Mouse (Mus musculus): Measurements from ENCODE around the gene Tmem109. TPM values are rescaled to one million over a fixed set of nuclear protein-coding genes. Genes with fewer than 3 reads are reported as not detected.
A peak's percentile ranks its signal among the peaks of the same experiment; 100 is the strongest.

The Tmem109 gene
- total RNA-seq, 2 experiments from 2014 or later = 46.4 to 54.5 TPM

DNA sequence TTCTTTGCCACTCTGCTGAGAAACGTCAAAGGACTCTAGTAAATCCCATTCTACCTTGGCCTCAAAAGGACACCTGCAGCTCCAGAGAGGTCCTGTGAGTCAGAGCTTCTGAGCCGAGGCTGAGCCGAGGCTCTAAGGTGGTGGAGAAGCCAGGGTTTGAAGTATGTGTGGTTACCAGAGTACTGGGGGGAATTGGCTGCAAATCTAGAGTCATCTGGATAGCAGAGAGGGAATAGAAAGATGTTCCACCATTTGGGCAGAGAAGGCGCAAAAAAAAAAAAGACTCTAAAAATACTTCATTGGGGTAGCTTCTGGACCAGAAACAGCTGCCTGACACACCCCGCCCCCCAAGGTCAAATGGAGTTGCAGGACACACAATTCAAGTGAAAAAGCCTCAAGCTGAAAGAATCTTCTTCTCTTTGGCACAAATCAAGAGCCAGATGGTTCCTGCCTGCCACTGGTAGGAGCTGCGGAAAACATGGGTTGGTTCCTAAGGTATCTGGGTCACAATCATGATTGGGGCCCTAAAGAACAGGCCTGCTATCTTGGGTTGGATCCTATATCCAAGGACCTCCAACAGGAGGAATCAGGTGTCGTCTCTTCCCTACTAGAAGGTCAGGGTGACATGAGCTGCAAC is 3.5 kb downstream of the Tmem109 start:
- peak overlapping the region; percentile 34 for H3K4me3 ChIP-seq
- no peak for TF ChIP-seq CTCF (conservative IDR thresholded peaks at IDR 0.05)
- peak overlapping the region; percentile 88 for H3K27ac ChIP-seq
- DNase-seq (ENCODE audit: low spot score in 2 of 2) = no peak

DNA sequence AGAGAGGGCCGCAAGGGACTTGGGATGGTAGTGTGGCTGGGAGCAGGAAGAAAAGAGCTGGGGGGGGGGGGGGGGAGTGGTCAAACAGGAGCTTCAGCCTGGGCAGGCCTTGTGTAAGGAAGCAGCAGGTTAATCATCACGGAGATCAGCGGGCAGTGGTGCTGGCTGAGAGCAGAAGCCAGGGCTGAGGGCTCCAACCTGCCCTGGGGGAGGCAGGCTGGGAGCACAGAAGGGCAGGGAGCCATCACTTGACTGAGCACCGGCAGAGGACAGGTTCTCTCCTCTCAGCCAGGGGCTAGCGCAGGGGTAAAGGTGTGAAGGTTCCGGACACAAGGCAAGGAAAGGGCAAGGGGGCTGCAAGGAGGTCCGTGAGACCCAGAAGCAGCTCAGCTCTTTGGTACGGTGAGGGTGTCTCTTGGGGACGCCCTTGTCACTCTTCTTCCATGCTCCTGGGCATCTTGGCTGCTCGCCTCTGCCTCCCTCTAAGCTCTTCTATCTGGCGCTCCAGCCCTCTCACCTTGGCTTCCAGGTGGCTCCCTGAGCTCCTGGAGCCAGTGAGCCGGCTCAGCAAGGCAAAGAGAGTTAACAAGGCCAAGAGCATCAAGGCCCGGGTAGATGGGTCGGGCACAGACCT is 10.4 kb downstream of the Tmem109 start:
- no peak overlapping the region for H3K27ac ChIP-seq
- no peak for TF ChIP-seq CTCF (conservative IDR thresholded peaks at IDR 0.05)
- H3K4me3 ChIP-seq = no peak overlapping the region
- no peak for DNase-seq (ENCODE audit: low spot score in 2 of 2)

DNA sequence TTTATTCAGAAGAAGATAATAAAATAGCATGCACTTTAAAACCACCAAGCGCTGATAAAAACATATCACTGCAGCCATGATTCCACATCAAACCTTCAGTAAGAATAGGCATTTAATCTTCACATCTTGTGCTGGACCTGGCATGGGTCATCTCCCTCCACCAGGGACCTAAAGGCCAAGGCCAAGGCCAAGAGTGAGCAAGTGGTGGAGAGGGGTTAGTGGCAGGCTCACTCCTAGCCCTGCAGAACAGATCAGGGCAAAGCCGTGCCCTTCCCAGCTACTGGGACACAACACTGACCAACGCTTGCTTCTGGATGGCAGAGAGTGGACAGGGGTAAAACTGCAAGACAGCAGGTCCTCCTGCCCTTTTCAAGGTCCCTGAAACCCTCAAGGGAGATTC is 11.1 kb downstream of the Tmem109 start:
- no peak overlapping the region for H3K27ac ChIP-seq
- H3K4me3 ChIP-seq = no peak overlapping the region
- no peak for TF ChIP-seq CTCF (conservative IDR thresholded peaks at IDR 0.05)
- no peak for DNase-seq (ENCODE audit: low spot score in 2 of 2)

DNA sequence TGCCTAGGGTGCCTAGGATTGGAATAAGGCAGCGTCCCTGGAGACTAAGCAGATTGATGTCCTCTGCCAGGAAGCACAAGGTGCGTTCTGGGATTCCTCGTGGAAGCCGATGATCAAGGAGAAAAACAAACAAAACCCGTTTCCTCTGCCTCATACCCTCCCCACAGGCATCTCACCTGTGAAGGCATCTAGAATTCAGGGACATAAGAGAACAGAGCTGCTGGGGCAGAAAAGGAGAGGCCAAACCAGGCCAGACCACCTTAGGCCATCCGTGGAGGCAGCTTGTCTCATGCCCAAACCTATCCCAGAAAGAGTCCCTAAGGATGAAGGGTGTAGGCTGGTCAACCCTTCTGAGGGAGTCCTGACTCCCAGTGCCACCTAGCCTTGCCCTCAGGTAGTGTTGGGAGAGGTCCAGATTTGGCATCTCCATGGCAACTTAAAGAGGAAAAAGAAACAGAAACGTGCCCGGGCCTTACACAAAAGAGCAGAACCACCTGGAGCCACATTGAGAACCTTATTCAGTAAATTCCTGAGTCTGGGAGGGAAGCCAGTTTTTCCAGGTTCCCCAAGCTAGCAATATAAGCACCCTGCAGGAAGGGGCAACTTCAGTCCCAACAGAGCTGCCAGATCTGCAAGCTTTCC is 11.8 kb downstream of the Tmem109 start, which contains the start of gene Tmem132a:
Gene Tmem132a, minus strand, starts transcription at position 55 of the 642 bp plus-strand sequence.
- TF ChIP-seq CTCF (conservative IDR thresholded peaks at IDR 0.05) = no peak
- H3K4me3 ChIP-seq = peak within 1 kb of the TSS; percentile 91
- DNase-seq (ENCODE audit: low spot score in 2 of 2) = no peak
- H3K27ac ChIP-seq = peak within 1 kb of the TSS; percentile 94

DNA sequence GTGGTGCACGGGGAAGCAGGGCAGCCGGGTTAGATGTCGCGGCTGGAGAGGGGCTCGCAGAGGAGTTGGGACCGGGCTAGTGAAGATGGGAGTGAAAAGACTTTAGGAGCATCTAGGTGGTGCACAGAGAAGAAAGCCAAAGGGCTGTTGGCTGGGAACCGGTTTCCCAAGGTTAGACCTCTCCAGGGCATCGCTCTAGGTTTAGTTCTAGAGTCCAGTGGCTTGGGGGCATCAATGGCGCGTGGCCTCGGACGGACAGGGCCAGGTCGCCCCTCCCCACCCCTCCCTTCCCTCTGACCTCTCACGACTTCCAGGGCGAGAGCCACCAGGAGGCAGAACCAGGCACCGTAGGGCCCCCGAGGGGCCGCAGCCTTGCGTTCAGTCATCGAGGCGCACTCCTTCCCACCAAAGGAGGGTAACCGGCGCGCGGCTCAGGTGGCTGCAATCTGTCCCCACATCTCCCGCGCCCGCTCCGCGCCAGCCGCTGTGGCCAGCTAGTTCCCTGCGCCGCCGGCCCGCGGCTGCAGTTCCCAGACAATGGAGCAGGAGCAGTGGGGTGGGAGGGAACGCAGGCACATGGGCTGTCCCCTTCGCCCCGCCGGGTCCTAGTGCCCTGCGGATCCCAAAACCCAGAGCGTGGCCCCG is 12.4 kb downstream of the Tmem109 start:
- DNase-seq (ENCODE audit: low spot score in 2 of 2) = peak; percentile 89
- Histone ChIP-seq H3K27ac (peak overlapping the region; percentile 94), H3K4me3 (peak overlapping the region; percentile 91)
- peak; percentile 32 for TF ChIP-seq CTCF (conservative IDR thresholded peaks at IDR 0.05)

DNA sequence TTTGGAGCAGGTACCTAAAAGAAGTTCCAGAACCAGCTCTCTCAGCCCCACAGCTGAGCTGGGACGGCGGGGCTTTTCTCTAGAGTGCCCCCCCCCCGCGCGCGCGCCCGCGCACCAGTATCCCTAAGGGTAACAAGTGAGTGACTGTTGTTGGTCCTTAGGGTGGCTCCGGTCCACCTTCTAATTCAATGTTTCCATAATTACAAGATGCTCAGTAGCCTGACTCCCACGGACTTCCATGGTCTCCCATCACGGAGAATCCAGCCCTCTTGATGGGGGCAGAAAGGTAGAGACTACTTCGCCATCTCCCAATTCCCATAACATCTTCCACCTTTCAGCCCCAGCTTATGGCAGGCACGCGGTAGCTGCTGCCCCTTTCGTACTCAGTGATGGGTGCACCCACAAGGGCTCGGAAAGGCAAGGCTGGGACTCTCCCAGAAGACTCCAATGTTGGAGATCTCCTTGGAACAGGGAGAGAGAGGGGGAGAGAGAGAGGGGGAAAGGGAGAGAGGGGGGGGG is 13.1 kb downstream of the Tmem109 start:
- Histone ChIP-seq H3K4me3 (peak overlapping the region; percentile 91), H3K27ac (peak overlapping the region; percentile 94)
- no peak for TF ChIP-seq CTCF (conservative IDR thresholded peaks at IDR 0.05)
- DNase-seq (ENCODE audit: low spot score in 2 of 2) = no peak

DNA sequence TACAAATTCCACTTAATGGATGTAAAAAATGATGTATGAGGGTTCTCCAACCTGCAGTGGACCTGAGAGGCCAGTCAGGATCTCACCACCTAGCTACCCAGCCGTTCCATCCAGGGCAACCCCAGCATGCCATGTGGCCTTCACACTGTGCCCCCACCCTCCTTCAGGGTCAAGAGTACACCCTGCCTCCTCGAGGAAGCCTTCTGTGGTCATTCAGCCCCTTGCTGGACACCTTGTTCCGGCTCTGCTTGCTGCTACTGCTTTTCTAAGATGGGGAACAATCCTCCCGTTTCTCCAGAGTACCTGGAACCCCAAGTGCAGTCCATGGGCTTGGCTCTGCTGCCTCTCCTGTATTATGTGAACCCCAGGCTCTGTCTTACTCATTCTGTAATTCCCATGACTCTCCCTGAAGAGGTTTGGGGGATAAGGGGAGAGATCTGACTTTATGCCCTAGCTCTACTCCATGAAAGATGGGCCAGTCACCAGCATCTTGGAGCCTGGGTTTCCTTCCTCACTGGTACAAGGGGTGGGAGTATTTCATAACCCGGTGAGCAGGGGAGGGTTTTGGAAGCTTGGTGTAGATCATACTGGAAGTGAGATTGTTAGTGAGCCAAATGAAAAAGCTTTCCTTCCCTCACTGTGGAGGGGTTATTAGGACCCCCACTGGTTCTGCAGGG is 13.7 kb downstream of the Tmem109 start:
- Histone ChIP-seq H3K4me3 (peak overlapping the region; percentile 91), H3K27ac (peak overlapping the region; percentile 94)
- TF ChIP-seq CTCF (conservative IDR thresholded peaks at IDR 0.05) = no peak
- DNase-seq (ENCODE audit: low spot score in 2 of 2) = no peak

DNA sequence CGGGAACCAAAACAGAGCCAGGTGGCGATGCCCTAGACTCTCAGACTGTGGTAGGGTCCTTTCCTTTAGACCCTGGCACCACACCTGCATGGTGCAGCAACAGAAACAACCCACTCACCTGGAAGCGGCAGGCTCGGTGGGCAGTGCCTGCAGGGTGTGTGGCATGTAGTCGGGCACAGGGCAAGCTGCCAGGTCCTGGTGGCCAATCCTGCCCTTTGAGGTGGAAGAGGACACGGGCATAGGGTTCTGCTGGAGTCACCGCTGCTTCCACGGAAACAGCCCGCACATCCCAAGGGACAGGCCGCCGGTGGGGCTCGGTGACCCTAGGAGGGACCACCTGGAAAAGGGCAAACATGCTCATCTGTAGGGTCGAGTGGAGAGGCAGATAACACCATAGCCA is 15.4 kb downstream of the Tmem109 start:
- Histone ChIP-seq H3K4me3 (no peak overlapping the region), H3K27ac (no peak overlapping the region)
- TF ChIP-seq CTCF (conservative IDR thresholded peaks at IDR 0.05) = no peak
- no peak for DNase-seq (ENCODE audit: low spot score in 2 of 2)

DNA sequence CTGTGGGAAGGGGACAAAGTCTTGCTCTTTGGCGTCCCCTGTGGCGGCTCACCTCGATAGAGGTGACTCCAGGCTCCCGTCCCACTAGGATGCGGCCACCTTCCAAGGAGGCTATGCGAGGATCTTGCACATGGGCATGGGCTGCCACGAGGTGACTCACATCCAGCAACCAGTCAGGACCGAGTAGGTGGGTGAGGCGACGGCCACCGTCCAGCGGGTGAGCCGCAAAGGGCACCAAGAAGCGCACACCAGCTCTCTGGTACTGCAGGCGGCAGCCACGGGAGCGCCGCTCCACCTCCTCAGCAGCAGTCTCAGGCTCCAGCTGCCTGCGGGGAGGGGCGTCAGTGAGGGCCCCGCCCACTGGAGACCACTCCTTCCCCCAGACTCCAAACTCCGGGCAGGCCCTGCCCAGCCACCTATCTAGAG is 21.7 kb downstream of the Tmem109 start:
- TF ChIP-seq CTCF (conservative IDR thresholded peaks at IDR 0.05) = peak; percentile 21; the same call in 1 of the 2 replicates

DNA sequence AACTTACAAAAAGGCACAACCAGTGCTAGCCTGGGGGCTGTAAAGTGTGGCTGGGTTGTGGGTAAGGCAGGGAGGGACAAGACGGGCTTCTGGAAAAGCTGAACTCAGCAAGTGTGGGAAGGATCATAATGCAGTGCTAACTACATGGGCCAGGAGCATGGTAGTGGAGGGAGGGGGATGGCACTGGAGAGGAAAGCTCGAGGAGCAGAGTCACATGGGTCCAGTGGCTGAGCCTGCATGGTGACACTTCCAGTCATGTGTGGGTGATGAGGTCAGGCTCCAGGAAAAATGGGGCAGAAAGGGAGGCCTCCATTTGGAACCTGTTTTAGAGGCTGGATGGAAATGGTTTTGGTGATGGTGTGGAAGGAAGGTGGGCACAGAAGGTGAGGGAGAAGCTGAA is 25.3 kb downstream of the Tmem109 start:
- DNase-seq (ENCODE audit: low spot score in 2 of 2) = no peak
- H3K4me3 ChIP-seq = no peak overlapping the region
- H3K27ac ChIP-seq = no peak overlapping the region
- TF ChIP-seq CTCF (conservative IDR thresholded peaks at IDR 0.05) = no peak

More for the DNA sequence above, 21.7 kb downstream of the Tmem109 start:
- H3K4me3 ChIP-seq = no peak overlapping the region
- H3K27ac ChIP-seq = no peak overlapping the region
- DNase-seq (ENCODE audit: low spot score in 2 of 2) = no peak

DNA sequence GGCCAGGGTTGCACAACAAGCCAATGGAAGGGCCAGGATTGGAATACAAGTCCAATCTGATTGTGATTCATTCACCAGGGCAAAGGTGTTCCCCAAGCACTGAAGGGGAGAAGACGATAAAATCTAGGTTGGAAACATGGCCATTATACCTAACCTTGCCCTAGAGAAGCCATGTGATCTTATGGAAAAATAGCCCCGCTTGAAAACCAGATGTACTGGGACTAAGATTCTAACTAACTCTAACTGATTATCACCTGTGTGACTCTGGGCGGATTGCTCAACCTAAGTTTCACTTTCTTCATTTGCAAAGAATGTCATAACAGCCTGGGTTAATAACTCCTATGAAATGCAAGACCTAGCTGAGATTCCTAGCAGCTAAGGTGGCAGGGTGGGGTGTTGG is 26.4 kb downstream of the Tmem109 start:
- H3K4me3 ChIP-seq = no peak overlapping the region
- no peak overlapping the region for H3K27ac ChIP-seq
- DNase-seq (ENCODE audit: low spot score in 2 of 2) = no peak
- TF ChIP-seq CTCF (conservative IDR thresholded peaks at IDR 0.05) = no peak

DNA sequence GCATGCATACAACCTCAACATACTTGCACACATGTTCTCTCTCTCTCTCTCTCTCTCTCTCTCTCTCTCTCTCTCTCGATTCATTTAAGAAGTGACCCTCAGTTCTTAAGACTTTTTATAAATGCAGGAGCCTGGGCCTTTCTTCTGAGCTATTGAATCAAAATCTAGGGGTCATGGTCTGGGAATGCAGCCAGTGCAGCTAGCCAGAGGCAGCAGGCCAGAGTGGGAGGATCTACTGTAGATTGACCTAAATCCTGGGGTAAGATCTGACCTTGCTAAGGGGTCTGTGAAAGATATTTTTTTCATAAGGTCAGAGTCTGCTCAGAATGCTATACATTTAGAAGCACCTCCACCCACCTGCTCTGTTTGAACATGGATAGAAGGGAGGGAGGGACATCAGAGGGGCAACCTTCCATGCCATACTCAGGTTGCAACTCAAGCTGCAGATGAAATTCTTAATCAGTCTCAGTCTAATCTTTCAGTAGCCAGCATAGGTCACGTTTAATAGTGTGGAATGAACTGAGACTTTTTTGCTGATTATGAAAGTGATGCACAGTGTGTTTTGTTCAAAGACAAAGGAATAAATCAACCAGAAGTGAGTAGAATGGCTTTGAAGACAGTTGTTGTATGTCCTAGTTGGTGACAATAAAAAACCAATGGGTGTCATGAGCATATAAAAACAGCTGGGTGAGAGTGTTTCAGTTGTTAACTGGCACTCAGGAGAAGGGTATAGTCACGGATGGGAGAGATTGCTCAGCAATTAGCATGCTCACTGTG is 34.3 kb downstream of the Tmem109 start:
- no peak for TF ChIP-seq CTCF (conservative IDR thresholded peaks at IDR 0.05)

More for the DNA sequence above, 34.3 kb downstream of the Tmem109 start:
- no peak overlapping the region for H3K27ac ChIP-seq
- DNase-seq (ENCODE audit: low spot score in 2 of 2) = no peak
- no peak overlapping the region for H3K4me3 ChIP-seq
